Mouse (Mus musculus) stomach, embryonic 15.5 days (tissue): ENCODE results near the gene Ptprn2. TPM values are rescaled to one million over a fixed set of nuclear protein-coding genes. Genes with fewer than 3 reads are reported as not detected.

ENCODE experiments used
- ATAC-seq: fragments of 200-750 bp; cut with Nextera tagmentation; 2 replicates; pipeline ENCODE4 v1.8.0; 2017; ENCODE audit warnings: low read depth, moderate number of reproducible peaks, moderate TSS enrichment; ENCODE audit not compliant: insufficient read depth, low FRiP score
- H3K27ac ChIP-seq: fragments of 300-500 bp; sonication (generic); 2 replicates; pipeline ENCODE4 v1.5.1; 2015; ENCODE audit warnings: mild to moderate bottlenecking, inconsistent platforms
- H3K27me3 ChIP-seq: fragments of 300-500 bp; sonication (generic); replicated peaks from 2 replicates; pipeline ENCODE4 v1.6.1; 2015; ENCODE audit warnings: inconsistent platforms
- H3K36me3 ChIP-seq: fragments of 300-500 bp; sonication (generic); 2 replicates; pipeline ENCODE4 v1.6.1; 2015; ENCODE audit warnings: inconsistent platforms
- H3K4me1 ChIP-seq: fragments of 300-500 bp; sonication (generic); 2 replicates; pipeline ENCODE4 v1.6.1; 2015; ENCODE audit warnings: inconsistent platforms
- H3K4me2 ChIP-seq: fragments of 300-500 bp; sonication (generic); 2 replicates; pipeline ENCODE4 v1.6.1; 2015; ENCODE audit warnings: mild to moderate bottlenecking, inconsistent platforms
- H3K4me3 ChIP-seq: fragments of 300-500 bp; sonication (generic); replicated peaks from 2 replicates; pipeline ENCODE4 v1.5.1; 2015; ENCODE audit warnings: inconsistent platforms
- H3K9ac ChIP-seq: fragments of 300-500 bp; sonication (generic); 2 replicates; pipeline ENCODE4 v1.6.1; 2015; ENCODE audit warnings: inconsistent platforms
- H3K9me3 ChIP-seq: fragments of 300-500 bp; sonication (generic); 2 replicates; pipeline ENCODE4 v1.6.1; 2016; ENCODE audit warnings: inconsistent platforms
- WGBS: fragments of 180-500 bp; shearing (Covaris S2); methylation state at CpG from one replicate; pipeline ENCODE4 v1.1.7; 2015; 5-methylcytosine and 5-hydroxymethylcytosine counted together
- polyA plus RNA-seq: library from polyadenylated mRNA; unstranded; fragments of >200 nt; fragmentation: Nextera tagmentation; extraction: Ambion mirVana; gene quantifications from 2 replicates; pipeline ENCODE4 v1.2.1, GENCODE M21; 2015

Gene Ptprn2
- polyA plus RNA-seq, 1 experiment from 2014 or later, result 3.7 TPM

DNA sequence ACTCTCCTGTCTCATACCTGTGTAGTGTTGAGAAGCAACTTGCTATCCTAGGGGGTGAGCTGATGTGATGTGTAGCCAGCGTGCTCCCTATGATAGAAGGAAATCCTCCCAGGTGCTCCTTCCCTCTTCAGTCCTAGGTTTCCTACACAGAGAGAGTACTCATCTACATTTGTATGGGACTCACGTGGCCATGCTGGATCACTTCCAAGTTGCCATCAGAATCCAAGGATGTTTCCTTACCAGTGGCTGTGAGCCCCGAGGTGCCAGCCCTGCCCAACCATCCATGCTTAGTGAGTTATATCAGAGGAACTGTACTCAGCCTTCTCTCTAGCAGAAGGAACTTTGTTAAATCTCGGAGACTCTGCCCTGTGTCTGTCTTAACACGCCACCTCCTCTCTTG, 729.4 kb downstream of the Ptprn2 start:
- no peaks in the 10 kb centered on the region for H3K36me3 ChIP-seq
- no peak overlapping the region for H3K4me2 ChIP-seq
- no peak overlapping the region for H3K27ac ChIP-seq
- 83% methylated on average over 5 of the region's 5 CpGs for WGBS
- H3K4me3 ChIP-seq, result no peak overlapping the region
- no peak overlapping the region for H3K9ac ChIP-seq
- H3K27me3 ChIP-seq, result no peaks in the 10 kb centered on the region
- no peaks in the 10 kb centered on the region for H3K4me1 ChIP-seq
- no peak for ATAC-seq
- H3K9me3 ChIP-seq, result no peaks in the 10 kb centered on the region

DNA sequence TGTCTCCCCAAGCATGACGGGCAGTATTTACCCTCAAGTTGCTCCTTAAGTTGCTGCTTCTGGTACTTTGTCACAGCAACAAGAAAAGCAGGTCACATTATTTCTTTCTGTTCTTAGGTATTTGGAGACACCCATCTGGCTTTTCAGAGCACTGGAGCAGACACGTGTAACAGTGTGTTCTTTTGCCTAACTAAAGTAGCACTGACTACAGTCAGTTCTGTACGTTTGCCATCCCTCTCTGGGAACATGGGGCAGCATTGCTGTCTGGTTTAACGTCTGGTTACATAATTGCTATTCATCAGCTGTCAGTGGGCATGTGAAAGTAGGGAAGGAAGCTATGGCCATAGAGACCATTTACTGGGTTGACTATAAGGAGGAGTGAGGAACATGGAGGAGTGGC, 736.4 kb downstream of the Ptprn2 start:
- ATAC-seq, result no peak
- 72% methylated on average over 4 of the region's 4 CpGs for WGBS
- Histone ChIP-seq H3K27ac (no peak overlapping the region), H3K36me3 (no peaks in the 10 kb centered on the region), H3K4me2 (no peak overlapping the region), H3K4me1 (no peaks in the 10 kb centered on the region), H3K9me3 (no peaks in the 10 kb centered on the region), H3K27me3 (no peaks in the 10 kb centered on the region), H3K4me3 (no peak overlapping the region), H3K9ac (no peak overlapping the region)

DNA sequence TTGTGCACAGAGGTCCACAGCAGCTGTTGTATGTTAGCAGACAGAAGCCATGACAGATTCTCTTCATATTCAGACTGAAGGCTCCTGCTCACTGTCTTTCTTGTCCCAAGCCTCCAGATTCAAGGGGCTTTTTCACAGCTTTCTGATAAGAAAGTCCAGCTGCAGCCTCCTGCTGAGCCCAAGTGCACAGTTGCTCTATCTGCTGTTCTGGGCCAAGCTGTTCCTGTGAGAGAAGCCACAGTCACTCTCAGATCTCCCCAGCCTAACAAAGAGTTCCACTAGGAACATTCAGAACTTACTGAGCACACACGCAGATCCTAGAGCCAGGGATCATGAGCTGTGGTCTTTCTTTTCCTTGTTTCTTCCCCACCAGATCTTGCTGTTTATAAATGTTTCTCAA, 738.5 kb downstream of the Ptprn2 start:
- no peaks in the 10 kb centered on the region for H3K36me3 ChIP-seq
- H3K9me3 ChIP-seq, result no peaks in the 10 kb centered on the region
- H3K27me3 ChIP-seq, result no peaks in the 10 kb centered on the region
- WGBS, result 72% methylated on average over 1 of the region's 1 CpGs
- H3K4me1 ChIP-seq, result no peaks in the 10 kb centered on the region
- H3K4me3 ChIP-seq, result no peak overlapping the region
- H3K27ac ChIP-seq, result no peak overlapping the region
- no peak overlapping the region for H3K9ac ChIP-seq
- no peak for ATAC-seq
- H3K4me2 ChIP-seq, result no peak overlapping the region

DNA sequence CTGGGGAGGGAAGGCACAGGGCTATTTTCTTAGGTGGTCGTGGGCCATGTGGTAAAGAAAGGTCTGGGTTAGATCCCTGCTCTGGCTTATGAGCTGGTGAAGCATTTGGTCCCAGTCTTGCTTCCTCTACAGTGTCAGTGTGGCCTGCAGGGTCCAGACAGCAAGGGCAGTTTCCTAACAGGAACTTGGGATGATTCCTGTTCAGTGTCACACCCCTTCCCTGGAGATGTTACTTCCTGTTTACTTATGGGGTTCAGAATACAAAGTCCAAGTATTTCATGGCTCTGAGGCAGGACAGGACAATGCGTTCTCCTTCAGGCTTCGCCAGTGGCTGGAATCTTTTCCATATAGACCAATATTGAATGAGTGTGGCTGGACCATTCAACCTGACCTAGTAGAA, 741.7 kb downstream of the Ptprn2 start:
- H3K27me3 ChIP-seq, result no peaks in the 10 kb centered on the region
- H3K9me3 ChIP-seq, result no peaks in the 10 kb centered on the region
- WGBS, result 76% methylated on average over 3 of the region's 3 CpGs
- H3K4me1 ChIP-seq, result no peaks in the 10 kb centered on the region
- H3K4me3 ChIP-seq, result no peak overlapping the region
- H3K36me3 ChIP-seq, result no peaks in the 10 kb centered on the region
- H3K27ac ChIP-seq, result no peak overlapping the region
- H3K4me2 ChIP-seq, result no peak overlapping the region
- ATAC-seq, result no peak
- no peak overlapping the region for H3K9ac ChIP-seq

DNA sequence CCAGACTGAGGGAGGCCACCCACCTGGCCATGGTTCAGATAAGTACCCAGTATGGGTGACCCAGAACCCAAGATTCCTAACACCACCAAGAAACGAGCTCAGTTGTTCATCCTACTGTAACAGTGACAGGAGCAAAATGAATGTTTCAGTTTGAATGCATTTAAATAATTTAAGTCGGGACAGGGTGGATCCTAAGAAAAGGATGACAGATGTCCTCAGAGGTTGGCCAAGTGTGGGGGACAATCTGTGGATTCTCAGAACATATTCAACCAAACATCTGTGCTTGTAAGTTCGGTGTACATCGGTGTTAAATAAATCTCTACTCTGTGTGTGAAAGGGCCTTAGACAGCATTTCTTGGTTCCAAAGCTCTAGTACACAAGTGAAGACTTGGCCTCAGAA, 743.9 kb downstream of the Ptprn2 start:
- Histone ChIP-seq H3K36me3 (no peaks in the 10 kb centered on the region), H3K9ac (no peak overlapping the region), H3K9me3 (no peaks in the 10 kb centered on the region), H3K27me3 (no peaks in the 10 kb centered on the region), H3K4me2 (no peak overlapping the region), H3K4me3 (no peak overlapping the region), H3K27ac (no peak overlapping the region), H3K4me1 (no peaks in the 10 kb centered on the region)
- 82% methylated on average over 4 of the region's 4 CpGs for WGBS
- ATAC-seq, result no peak

DNA sequence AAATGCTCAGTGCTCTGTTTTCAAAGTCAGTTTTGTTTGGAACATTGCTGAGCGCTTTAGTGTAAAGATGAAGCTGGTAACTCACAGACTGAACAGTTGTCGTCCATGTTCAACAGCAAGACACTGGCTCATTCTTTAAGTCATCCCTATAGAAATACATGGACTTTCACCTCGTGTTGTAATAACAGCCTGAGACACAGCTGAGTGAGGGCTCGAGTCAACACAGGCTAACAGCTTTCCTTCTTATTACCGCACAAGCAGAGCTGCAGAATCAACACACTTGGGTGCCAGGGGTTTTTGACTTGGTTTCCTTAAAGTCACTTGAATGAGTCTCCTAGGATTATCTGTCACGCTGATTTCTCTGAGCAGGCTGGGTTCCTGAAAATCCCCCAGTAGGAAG, 744.8 kb downstream of the Ptprn2 start:
- 85% methylated on average over 6 of the region's 6 CpGs for WGBS
- no peaks in the 10 kb centered on the region for H3K9me3 ChIP-seq
- H3K4me2 ChIP-seq, result no peak overlapping the region
- no peaks in the 10 kb centered on the region for H3K4me1 ChIP-seq
- H3K36me3 ChIP-seq, result no peaks in the 10 kb centered on the region
- H3K27me3 ChIP-seq, result no peaks in the 10 kb centered on the region
- no peak overlapping the region for H3K4me3 ChIP-seq
- no peak for ATAC-seq
- no peak overlapping the region for H3K9ac ChIP-seq
- H3K27ac ChIP-seq, result no peak overlapping the region

DNA sequence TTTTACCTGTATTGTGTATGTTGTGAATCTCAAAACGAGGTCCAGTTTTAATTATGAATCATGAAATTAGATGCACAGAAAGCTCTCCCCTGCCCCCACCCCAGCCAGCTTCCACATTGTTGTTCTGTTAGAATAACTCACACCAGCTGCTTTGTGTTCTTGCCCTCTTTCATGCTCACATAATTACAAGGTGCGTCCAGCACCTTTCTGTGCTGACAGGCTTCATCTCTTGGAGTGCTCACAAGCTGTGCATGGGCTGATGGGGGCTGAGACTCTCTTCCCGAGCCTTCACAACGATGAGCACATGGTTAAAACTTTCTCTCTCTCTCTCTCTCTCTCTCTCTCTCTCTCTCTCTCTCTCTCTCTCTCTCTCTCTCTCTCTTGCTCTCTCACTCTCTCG, 746.3 kb downstream of the Ptprn2 start:
- no peak overlapping the region for H3K4me2 ChIP-seq
- H3K27ac ChIP-seq, result no peak overlapping the region
- ATAC-seq, result no peak
- H3K36me3 ChIP-seq, result no peaks in the 10 kb centered on the region
- no peak overlapping the region for H3K9ac ChIP-seq
- WGBS, result 68% methylated on average over 5 of the region's 5 CpGs
- H3K27me3 ChIP-seq, result no peaks in the 10 kb centered on the region
- H3K4me3 ChIP-seq, result no peak overlapping the region
- H3K4me1 ChIP-seq, result no peaks in the 10 kb centered on the region
- H3K9me3 ChIP-seq, result no peaks in the 10 kb centered on the region

DNA sequence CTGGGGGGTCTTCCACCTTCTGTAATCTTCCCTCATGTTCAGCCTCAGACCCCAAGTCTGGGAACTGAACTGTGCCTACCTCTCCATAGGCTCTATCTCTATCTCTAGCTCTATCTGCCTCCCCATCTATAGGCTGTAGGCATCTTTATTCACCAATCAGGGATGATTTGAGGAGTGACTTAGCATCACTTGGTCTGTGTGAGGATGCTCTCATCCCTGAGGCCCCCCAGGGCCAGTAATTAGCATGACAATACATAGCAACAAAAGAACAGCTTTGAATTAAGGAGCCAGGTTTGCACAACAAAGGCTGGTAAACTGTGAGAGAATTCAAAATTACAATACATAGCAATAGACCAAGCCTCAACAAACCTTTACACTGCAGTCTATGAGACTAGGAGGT, 749.6 kb downstream of the Ptprn2 start:
- H3K9me3 ChIP-seq, result no peaks in the 10 kb centered on the region
- H3K27me3 ChIP-seq, result no peaks in the 10 kb centered on the region
- ATAC-seq, result no peak
- no peak overlapping the region for H3K27ac ChIP-seq
- H3K4me1 ChIP-seq, result no peaks in the 10 kb centered on the region
- no peak overlapping the region for H3K4me2 ChIP-seq
- H3K4me3 ChIP-seq, result no peak overlapping the region
- no peaks in the 10 kb centered on the region for H3K36me3 ChIP-seq
- H3K9ac ChIP-seq, result no peak overlapping the region

DNA sequence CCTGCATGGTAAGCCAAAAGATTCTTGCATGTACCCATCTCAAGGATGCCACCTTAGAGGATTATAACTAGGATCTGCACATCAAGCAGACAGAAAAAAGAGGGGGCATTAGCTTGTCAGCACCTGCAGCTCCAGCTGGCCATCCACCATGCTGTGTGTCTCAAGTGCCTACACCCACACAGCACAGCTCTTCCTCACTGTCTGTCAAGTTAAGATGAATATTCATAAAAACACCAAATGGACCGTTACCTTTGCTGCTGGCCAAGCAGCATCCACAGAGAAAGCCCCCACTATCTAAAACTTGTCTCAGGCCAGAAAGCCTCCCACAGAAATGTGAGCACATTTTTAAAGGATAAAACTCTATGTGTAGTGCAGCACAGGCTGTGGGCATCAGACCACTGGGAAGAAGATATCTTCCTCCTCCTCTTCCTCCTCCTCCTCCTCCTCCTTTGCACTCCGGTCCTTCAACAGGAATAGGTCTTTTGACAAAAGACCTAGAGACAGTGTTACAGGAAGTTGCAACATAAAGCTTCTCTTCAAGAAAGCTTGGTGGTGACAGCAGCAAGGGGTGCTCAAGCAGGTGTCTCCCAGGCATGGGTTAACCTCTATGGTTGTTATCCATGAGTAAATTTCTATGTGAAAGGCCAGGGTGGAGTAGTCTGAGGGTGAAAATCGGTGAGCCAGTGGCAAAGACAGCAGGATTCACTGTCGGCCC, 750.7 kb downstream of the Ptprn2 start:
- Histone ChIP-seq H3K9ac (no peak overlapping the region), H3K36me3 (no peaks in the 10 kb centered on the region), H3K27ac (no peak overlapping the region), H3K27me3 (no peaks in the 10 kb centered on the region), H3K4me1 (no peaks in the 10 kb centered on the region), H3K9me3 (no peaks in the 10 kb centered on the region), H3K4me3 (no peak overlapping the region), H3K4me2 (no peak overlapping the region)
- 69% methylated on average over 4 of the region's 4 CpGs for WGBS
- no peak for ATAC-seq

DNA sequence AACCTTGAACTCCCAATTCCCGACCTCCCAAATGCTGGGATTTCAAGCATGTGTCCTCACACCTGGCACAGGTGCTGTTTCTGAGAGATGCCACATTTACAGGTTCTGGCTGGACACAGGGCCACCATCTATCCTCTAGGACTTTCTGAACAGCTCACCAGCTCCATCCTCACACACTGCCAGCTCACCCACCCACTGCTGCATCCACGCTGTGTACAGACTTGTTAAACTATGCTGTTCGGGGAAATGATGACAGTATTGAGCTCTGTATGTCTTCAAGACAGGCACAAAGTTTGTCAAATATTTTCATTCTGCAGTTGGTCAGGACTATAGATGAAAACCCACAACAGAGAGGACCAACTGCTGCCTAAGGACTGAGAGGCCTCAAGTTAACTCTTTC, 751.5 kb downstream of the Ptprn2 start:
- no peak overlapping the region for H3K4me3 ChIP-seq
- ATAC-seq, result no peak
- no peak overlapping the region for H3K4me2 ChIP-seq
- H3K9ac ChIP-seq, result no peak overlapping the region
- 73% methylated on average over 3 of the region's 3 CpGs for WGBS
- no peaks in the 10 kb centered on the region for H3K4me1 ChIP-seq
- H3K27ac ChIP-seq, result no peak overlapping the region
- H3K9me3 ChIP-seq, result no peaks in the 10 kb centered on the region
- no peaks in the 10 kb centered on the region for H3K27me3 ChIP-seq
- no peaks in the 10 kb centered on the region for H3K36me3 ChIP-seq

DNA sequence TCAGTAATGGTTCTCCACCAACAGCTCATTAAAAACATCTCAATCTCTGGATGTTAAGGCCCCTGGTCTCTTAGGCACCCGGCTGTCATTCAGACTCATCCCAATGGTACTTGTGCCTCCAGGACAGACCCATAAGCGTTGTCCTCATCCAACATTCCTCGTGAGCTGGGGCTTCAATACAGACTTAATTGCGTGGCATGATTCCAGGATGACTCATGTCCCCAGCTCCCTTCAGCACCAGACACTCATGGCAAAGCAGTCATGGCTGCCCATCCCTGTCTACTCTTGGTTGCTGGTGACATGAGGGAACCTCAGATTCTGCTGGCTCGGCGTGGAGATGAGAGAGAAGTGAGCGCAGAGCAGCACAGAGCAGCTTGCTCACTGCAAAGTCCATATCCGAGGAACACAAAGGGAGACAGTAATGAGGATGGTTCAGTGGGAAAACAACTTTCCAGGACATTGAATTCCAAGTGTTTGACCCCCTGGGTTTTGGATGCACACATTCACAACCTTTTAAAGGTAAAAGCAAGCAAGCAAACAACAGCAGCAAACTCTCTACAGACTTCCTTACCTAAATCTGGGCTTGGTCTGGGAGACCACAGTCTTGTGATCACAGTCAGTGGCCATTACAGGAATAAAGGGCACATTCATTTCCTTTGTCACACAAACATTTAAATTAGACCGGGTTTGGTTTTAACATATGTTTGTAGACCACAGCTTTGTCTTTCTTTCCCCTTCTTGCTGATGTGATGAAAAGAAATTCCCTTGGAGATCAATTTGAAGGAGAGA, 754.6 kb downstream of the Ptprn2 start:
- Histone ChIP-seq H3K9ac (no peak overlapping the region), H3K4me3 (no peak overlapping the region), H3K9me3 (no peaks in the 10 kb centered on the region), H3K27ac (no peak overlapping the region), H3K4me1 (no peaks in the 10 kb centered on the region), H3K36me3 (no peaks in the 10 kb centered on the region), H3K4me2 (no peak overlapping the region), H3K27me3 (no peaks in the 10 kb centered on the region)
- no peak for ATAC-seq
- 70% methylated on average over 9 of the region's 9 CpGs for WGBS

DNA sequence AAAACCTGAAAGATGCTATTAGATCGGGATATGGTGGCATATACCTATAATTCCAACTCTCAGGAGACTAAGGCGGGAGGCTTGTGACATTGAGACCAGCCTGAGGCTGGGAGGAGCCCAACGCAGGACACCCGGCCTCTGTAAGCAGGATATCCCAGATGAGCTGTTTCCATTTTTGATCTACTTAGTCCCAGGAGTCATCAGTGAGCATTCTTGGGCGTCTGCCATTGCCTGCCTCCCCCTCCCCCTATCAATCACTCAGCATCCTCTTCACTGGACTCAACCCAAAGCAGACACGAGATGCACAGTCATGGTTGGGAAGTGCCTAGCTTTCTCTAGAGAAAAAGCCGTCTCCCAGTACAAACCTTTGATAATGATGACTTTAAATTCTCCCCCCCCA, 756.7 kb downstream of the Ptprn2 start:
- 63% methylated on average over 7 of the region's 7 CpGs for WGBS
- no peak for ATAC-seq
- Histone ChIP-seq H3K9ac (no peak overlapping the region), H3K4me1 (no peaks in the 10 kb centered on the region), H3K9me3 (no peaks in the 10 kb centered on the region), H3K27me3 (no peaks in the 10 kb centered on the region), H3K4me3 (no peak overlapping the region), H3K36me3 (no peaks in the 10 kb centered on the region), H3K27ac (no peak overlapping the region), H3K4me2 (no peak overlapping the region)
